In genomic region chr4:155490990-155491504, GRCm38 (mm10) we compare ENCODE assay signal across 8 mouse cellular contexts. TPM values are rescaled to one million over a fixed set of nuclear protein-coding genes. Genes with fewer than 3 reads are reported as not detected.
DNase-seq lines count a peak whose midpoint lies in the region; ATAC-seq and TF ChIP-seq lines count a peak whose summit lies in the region.

Gnb1 (plus strand) TSS chr4:155491361.

- peak; percentile 76 for DNase-seq in 3T3-L1 (ENCODE audit: low read depth, low spot score)
- peak; percentile 89 to 91 for DNase-seq in heart, adult 9 months (ENCODE audit: low spot score in 2 of 2)
- peak; percentile 65 to 86 for DNase-seq in monocyte, adult 2 months (ENCODE audit: low read depth in 1 of 2, low spot score in 2 of 2)
- DNase-seq in spleen, postnatal 36 days (ENCODE audit: low spot score in 2 of 2), result peak; percentile 89 to 91

- no peak for TF ChIP-seq CTCF in bone marrow, adult 2 months (IDR thresholded peaks at IDR 0.05; ENCODE audit: control insufficient read depth, insufficient read depth, low read length)

- H3K27me3 ChIP-seq in embryonic facial prominence, embryonic 15.5 days, result no peaks in the 10 kb centered on the region
- no peaks in the 10 kb centered on the region for H3K27me3 ChIP-seq in kidney, embryonic 14.5 days (ENCODE audit: control insufficient read depth, insufficient read depth, low read length)
- no peaks in the 10 kb centered on the region for H3K27me3 ChIP-seq in limb, embryonic 15.5 days

- H3K9me3 ChIP-seq in embryonic facial prominence, embryonic 15.5 days (replicated peaks), result no peaks in the 10 kb centered on the region
- no peaks in the 10 kb centered on the region for H3K9me3 ChIP-seq in kidney, embryonic 14.5 days (ENCODE audit: control insufficient read depth, low read length)
- no peaks in the 10 kb centered on the region for H3K9me3 ChIP-seq in limb, embryonic 15.5 days

- H3K36me3 ChIP-seq in embryonic facial prominence, embryonic 15.5 days, result no peaks in the 10 kb centered on the region
- H3K36me3 ChIP-seq in kidney, embryonic 14.5 days (ENCODE audit: control insufficient read depth, insufficient read depth, low read length), result no peaks in the 10 kb centered on the region
- no peaks in the 10 kb centered on the region for H3K36me3 ChIP-seq in limb, embryonic 15.5 days

- H3K4me2 ChIP-seq in embryonic facial prominence, embryonic 15.5 days (replicated peaks), result peak within 1 kb of the TSS; percentile 81
- H3K4me2 ChIP-seq in kidney, embryonic 14.5 days (replicated peaks; ENCODE audit: low read depth, low read length), result peak within 1 kb of the TSS; percentile 59
- H3K4me2 ChIP-seq in limb, embryonic 15.5 days, result peak within 1 kb of the TSS; percentile 73

- peak within 1 kb of the TSS; percentile 91 for H3K9ac ChIP-seq in embryonic facial prominence, embryonic 15.5 days
- peak within 1 kb of the TSS; percentile 100 for H3K9ac ChIP-seq in kidney, embryonic 14.5 days (ENCODE audit: low read depth, low read length)
- H3K9ac ChIP-seq in limb, embryonic 15.5 days, result peak within 1 kb of the TSS; percentile 97

- peak; percentile 88 for ATAC-seq in embryonic facial prominence, embryonic 15.5 days (ENCODE audit: insufficient number of reproducible peaks, low FRiP score, low TSS enrichment, low read depth)
- peak; percentile 82 for ATAC-seq in kidney, embryonic 14.5 days (ENCODE audit: low FRiP score, low TSS enrichment)
- peak; percentile 75 for ATAC-seq in limb, embryonic 15.5 days (ENCODE audit: insufficient number of reproducible peaks, low FRiP score, low TSS enrichment, low read depth)

- WGBS in bone marrow, adult 2 months, result under 1% methylated on average over 53 of the region's 60 CpGs
- WGBS in embryonic facial prominence, embryonic 15.5 days, result under 1% methylated on average over 55 of the region's 60 CpGs
- WGBS in kidney, embryonic 14.5 days, result 1% methylated on average over 27 of the region's 60 CpGs
- under 1% methylated on average over 48 of the region's 60 CpGs for WGBS in limb, embryonic 15.5 days

- H3K4me3 ChIP-seq in bone marrow, adult 2 months (replicated peaks; ENCODE audit: control insufficient read depth, low read depth, low read length), result peak within 1 kb of the TSS; percentile 93
- peak within 1 kb of the TSS; percentile 72 for H3K4me3 ChIP-seq in embryonic facial prominence, embryonic 15.5 days (replicated peaks)
- H3K4me3 ChIP-seq in kidney, embryonic 14.5 days (ENCODE audit: low read length), result peak within 1 kb of the TSS; percentile 100
- peak within 1 kb of the TSS; percentile 99 for H3K4me3 ChIP-seq in limb, embryonic 15.5 days

- H3K27ac ChIP-seq in bone marrow, adult 2 months (ENCODE audit: control insufficient read depth, insufficient read depth, low read depth, low read length, poor library complexity), result peak within 1 kb of the TSS; percentile 80
- peak within 1 kb of the TSS; percentile 89 for H3K27ac ChIP-seq in embryonic facial prominence, embryonic 15.5 days (replicated peaks)
- H3K27ac ChIP-seq in kidney, embryonic 14.5 days (ENCODE audit: low read depth, low read length), result peak within 1 kb of the TSS; percentile 95
- peak within 1 kb of the TSS; percentile 93 for H3K27ac ChIP-seq in limb, embryonic 15.5 days

- peaks cover 12% of the 10 kb centered on the region for H3K4me1 ChIP-seq in bone marrow, adult 2 months (ENCODE audit: control insufficient read depth, insufficient read depth, low read length)
- H3K4me1 ChIP-seq in embryonic facial prominence, embryonic 15.5 days, result peaks cover 41% of the 10 kb centered on the region
- H3K4me1 ChIP-seq in kidney, embryonic 14.5 days (ENCODE audit: control insufficient read depth, insufficient read depth, low read length), result peaks cover 37% of the 10 kb centered on the region
- peaks cover 46% of the 10 kb centered on the region for H3K4me1 ChIP-seq in limb, embryonic 15.5 days

- TF ChIP-seq POLR2A in bone marrow, adult 2 months (IDR thresholded peaks at IDR 0.05; ENCODE audit: borderline replicate concordance, control insufficient read depth, low read depth, low read length), result peak; percentile 12; the same call in 1 of the 2 replicates

RNA-seq across cellular contexts. Expression of gene Gnb1, which starts in this region (rescaled TPM):
- 78.1 and 115 TPM in 2 replicates for polyA plus RNA-seq in bone marrow, adult 2 months (2011; ENCODE audit: insufficient read depth, insufficient read length, low replicate concordance, missing spikeins)
- polyA plus RNA-seq in embryonic facial prominence, embryonic 15.5 days (2015; fragmentation: Nextera tagmentation; extraction: Ambion mirVana), result 445 and 456 TPM in 2 replicates
- polyA plus RNA-seq in kidney, embryonic 14.5 days (2014; fragmentation: Nextera tagmentation; extraction: Ambion mirVana), result 493 and 553 TPM in 2 replicates
- 391 and 399 TPM in 2 replicates for polyA plus RNA-seq in limb, embryonic 15.5 days (2015; fragmentation: Nextera tagmentation; extraction: Ambion mirVana)

Comparison
In these comparisons a context has a peak if more than half of its experiments do, and no peak if none do; other contexts are left out.
1. Peak in every context shown above with its lines: DNase-seq, ATAC-seq, H3K4me3 ChIP-seq and H3K27ac ChIP-seq.